Mouse (Mus musculus) erythroblast, embryonic 14.5 days (primary cell): Measurements from ENCODE around the gene Lgals4. TPM values are rescaled to one million over a fixed set of nuclear protein-coding genes. Genes with fewer than 3 reads are reported as not detected.
"Not testable (repeated sequence)": the region's sequence is repeated elsewhere in the genome, so short reads cannot be mapped to it uniquely, and the experiment has no call there.

ENCODE experiments used
- H3K27me3 ChIP-seq: 2 replicates; pipeline ENCODE4 v1.6.1; 2012; ENCODE audit warnings: inconsistent platforms; ENCODE audit not compliant: control insufficient read depth
- H3K36me3 ChIP-seq: 2 replicates; pipeline ENCODE4 v1.6.1; 2012; ENCODE audit warnings: mild to moderate bottlenecking, inconsistent platforms; ENCODE audit not compliant: control insufficient read depth
- H3K4me1 ChIP-seq: 2 replicates; pipeline ENCODE4 v1.6.1; 2012; ENCODE audit warnings: inconsistent platforms; ENCODE audit not compliant: control insufficient read depth
- H3K4me3 ChIP-seq: replicated peaks from 2 replicates; pipeline ENCODE3; 2012; ENCODE audit warnings: moderate library complexity, mild to moderate bottlenecking, inconsistent platforms
- H3K9me3 ChIP-seq: 2 replicates; pipeline ENCODE4 v1.6.1; 2012; ENCODE audit warnings: low read length, inconsistent platforms, mixed read lengths; ENCODE audit not compliant: control insufficient read depth
- GATA1 ChIP-seq: IDR thresholded peaks from 2 replicates; pipeline ENCODE4 v1.6.1; 2012; ENCODE audit warnings: low read length, inconsistent platforms, mixed read lengths
- TAL1 ChIP-seq: IDR thresholded peaks from 3 replicates; pipeline ENCODE4 v1.6.1; 2012; ENCODE audit warnings: low read length, inconsistent platforms, mixed read lengths
- polyA plus RNA-seq: library from polyadenylated mRNA; stranded (reverse); fragments of >175 nt; gene quantifications from 2 replicates; pipeline ENCODE4 v1.2.3, GENCODE M21; 2012

The Lgals4 gene
- polyA plus RNA-seq, 1 experiment = 0.17 TPM

- Histone ChIP-seq H3K9me3 (no peaks in the 10 kb centered on the region), H3K36me3 (no peaks in the 10 kb centered on the region), H3K4me1 (peaks cover 28% of the 10 kb centered on the region), H3K4me3 (no peak overlapping the region), H3K27me3 (peaks cover 26% of the 10 kb centered on the region)
- no peak for TF ChIP-seq TAL1
- no peak for TF ChIP-seq GATA1
These were observed 49.4 kb downstream of the Lgals4 start for GRCm38 (mm10) chr7:28883039-28883438.

GRCm38 (mm10) chr7:28883704-28884103 lies 50.0 kb downstream of the Lgals4 start:
- not testable (repeated sequence) for H3K4me3 ChIP-seq, H3K36me3 ChIP-seq, H3K9me3 ChIP-seq
- Histone ChIP-seq H3K27me3 (peaks cover 32% of the 10 kb centered on the region), H3K4me1 (peaks cover 25% of the 10 kb centered on the region)

- TF ChIP-seq GATA1 = no peak
- no peak for TF ChIP-seq TAL1
These were observed 52.8 kb downstream of the Lgals4 start for GRCm38 (mm10) chr7:28886486-28886885.

GRCm38 (mm10) chr7:28888701-28889161 lies 55.1 kb downstream of the Lgals4 start:
- Histone ChIP-seq H3K27me3 (peaks cover 47% of the 10 kb centered on the region), H3K9me3 (no peaks in the 10 kb centered on the region), H3K4me3 (no peak overlapping the region), H3K4me1 (peaks cover 6% of the 10 kb centered on the region), H3K36me3 (peaks cover 31% of the 10 kb centered on the region)
- no peak for TF ChIP-seq GATA1
- TF ChIP-seq TAL1 = no peak

More at GRCm38 (mm10) chr7:28886486-28886885, 52.8 kb downstream of the Lgals4 start:
- Histone ChIP-seq H3K4me3 (no peak overlapping the region), H3K9me3 (no peaks in the 10 kb centered on the region), H3K36me3 (peaks cover 10% of the 10 kb centered on the region), H3K27me3 (peaks cover 47% of the 10 kb centered on the region), H3K4me1 (peaks cover 6% of the 10 kb centered on the region)

Other genes with a start within 250 kb of the Lgals4 start
- gene Samd4b, start 235.7 kb upstream of the Lgals4 start, polyA plus RNA-seq = 9.3 and 11.4 TPM in 2 replicates
- gene Pak4, start 235.7 kb upstream of the Lgals4 start, polyA plus RNA-seq = 16.1 and 20.0 TPM in 2 replicates
- not detected in 2 replicates for gene Acp7, start 202.5 kb upstream of the Lgals4 start, polyA plus RNA-seq
- not detected in 2 replicates for gene Fbxo27, start 141.0 kb upstream of the Lgals4 start, polyA plus RNA-seq
- gene Fbxo17, start 117.0 kb upstream of the Lgals4 start, polyA plus RNA-seq = 0.03 TPM in 1 of 2 replicates, not detected in the other
- 32.0 and 39.4 TPM in 2 replicates for gene Mrps12, start 92.0 kb upstream of the Lgals4 start, polyA plus RNA-seq
- gene Sars2, start 91.9 kb upstream of the Lgals4 start, polyA plus RNA-seq = 2.7 and 4.0 TPM in 2 replicates
- gene Ccer2, start 77.7 kb upstream of the Lgals4 start, polyA plus RNA-seq = not detected in 2 replicates
- gene Sirt2, start 67.1 kb upstream of the Lgals4 start, polyA plus RNA-seq = 17.4 and 17.6 TPM in 2 replicates
- 20.1 and 21.4 TPM in 2 replicates for gene Nfkbib, start 66.3 kb upstream of the Lgals4 start, polyA plus RNA-seq
- 0.49 and 0.65 TPM in 2 replicates for gene Rinl, start 44.9 kb upstream of the Lgals4 start, polyA plus RNA-seq
- gene Hnrnpl, start 25.3 kb upstream of the Lgals4 start, polyA plus RNA-seq = 24.2 and 25.1 TPM in 2 replicates
- gene Ech1, start 8.6 kb upstream of the Lgals4 start, polyA plus RNA-seq = 0.67 and 2.1 TPM in 2 replicates
- not detected in 2 replicates for gene Lgals7, start 30.0 kb downstream of the Lgals4 start, polyA plus RNA-seq
- 0.02 TPM in 1 of 2 replicates, not detected in the other for gene Capn12, start 47.6 kb downstream of the Lgals4 start, polyA plus RNA-seq
- 86.9 and 109 TPM in 2 replicates for gene Actn4, start 128.5 kb downstream of the Lgals4 start, polyA plus RNA-seq
- 17.8 and 48.0 TPM in 2 replicates for gene Eif3k, start 148.0 kb downstream of the Lgals4 start, polyA plus RNA-seq
- gene Map4k1, start 148.2 kb downstream of the Lgals4 start, polyA plus RNA-seq = 8.4 and 11.7 TPM in 2 replicates